Mouse (Mus musculus): ENCODE data around the gene Zdhhc16.
A peak's percentile ranks its signal among the peaks of the same experiment; 100 is the strongest.
"Not testable (repeated sequence)": the region's sequence is repeated elsewhere in the genome, so short reads cannot be mapped to it uniquely, and the experiment has no call there.

Gene Zdhhc16

GRCm38 (mm10) chr19:41913774-41914591 lies 19.3 kb upstream of the Zdhhc16 start:
- peak; percentile 85 for DNase-seq (ENCODE audit: low read depth)

GRCm38 (mm10) chr19:41914592-41914882 lies 18.7 kb upstream of the Zdhhc16 start:
- not testable (repeated sequence) for DNase-seq (ENCODE audit: low read depth)

GRCm38 (mm10) chr19:41915294-41915693 lies 18.0 kb upstream of the Zdhhc16 start:
- DNase-seq (ENCODE audit: low read depth) = no peak

DNA sequence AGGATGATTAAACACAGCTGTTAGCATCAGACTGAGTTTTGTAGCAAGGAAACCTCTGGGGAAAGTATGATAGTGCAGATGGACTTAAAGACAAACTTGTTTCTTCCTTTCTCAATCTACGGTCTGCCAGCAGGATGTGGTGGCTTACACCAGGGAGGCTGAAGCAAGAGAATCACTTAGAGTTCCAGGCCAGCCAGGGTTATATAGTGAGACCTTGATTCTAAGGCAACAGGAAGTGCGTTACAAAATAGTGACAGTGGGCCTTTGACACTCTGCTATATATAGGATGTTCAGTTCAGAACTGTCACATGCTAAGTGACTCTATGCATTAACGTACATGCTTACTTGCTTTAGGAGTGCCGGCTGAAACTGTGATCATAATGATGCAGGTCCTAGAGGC lies 16.4 kb upstream of the Zdhhc16 start:
- DNase-seq (ENCODE audit: low read depth) = peak; percentile 90

DNA sequence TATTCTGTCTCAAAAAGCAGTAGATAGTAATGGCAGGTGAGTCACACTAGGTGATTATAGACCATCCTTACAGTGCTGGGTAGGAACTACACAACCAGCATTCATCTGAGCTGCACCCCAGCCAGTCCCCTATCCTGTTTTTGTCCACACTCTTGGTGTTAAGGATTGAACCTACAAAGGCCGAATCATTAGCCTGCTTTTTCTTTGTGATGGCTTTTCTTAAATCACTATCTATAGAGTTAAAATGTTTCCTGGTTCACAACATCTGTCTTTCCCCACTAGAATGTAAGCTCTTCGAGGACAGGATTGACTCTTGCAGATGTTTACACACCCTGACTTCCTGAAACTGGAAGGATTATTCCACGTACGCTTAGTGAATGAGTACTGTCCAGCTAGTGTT lies 13.8 kb upstream of the Zdhhc16 start:
- DNase-seq (ENCODE audit: low read depth) = peak; percentile 36

DNA sequence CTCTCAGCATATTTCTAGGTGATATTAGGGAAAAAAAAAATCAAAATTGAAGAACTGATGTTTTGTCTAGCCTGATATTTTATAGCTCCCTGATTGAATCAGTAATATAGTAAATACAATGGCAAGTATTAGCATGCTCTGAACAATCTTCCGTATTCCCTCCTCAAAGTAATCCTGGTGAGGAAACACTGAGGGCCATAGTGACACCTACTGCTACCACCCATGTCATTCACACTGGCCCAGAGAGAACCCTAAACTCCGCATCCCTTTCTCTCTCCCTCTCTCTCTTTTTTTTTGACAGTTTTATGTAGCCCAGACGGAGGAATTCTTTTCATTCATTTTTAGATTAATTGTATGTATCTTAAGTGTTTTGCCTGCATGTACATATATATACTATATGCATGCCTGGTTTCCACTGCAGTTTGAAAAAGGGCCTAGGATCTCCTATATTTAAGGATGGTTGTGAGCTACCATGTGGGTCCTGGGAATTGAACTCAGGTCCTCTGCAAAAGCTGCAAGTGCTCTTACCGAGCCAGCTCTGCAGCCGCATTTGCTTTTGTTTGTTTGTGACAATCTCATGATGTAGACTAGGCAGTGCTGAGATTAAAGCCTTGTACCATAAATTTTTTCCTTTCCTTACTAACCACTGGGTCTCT lies 12.7 kb upstream of the Zdhhc16 start:
- DNase-seq (ENCODE audit: low read depth) = no peak

DNA sequence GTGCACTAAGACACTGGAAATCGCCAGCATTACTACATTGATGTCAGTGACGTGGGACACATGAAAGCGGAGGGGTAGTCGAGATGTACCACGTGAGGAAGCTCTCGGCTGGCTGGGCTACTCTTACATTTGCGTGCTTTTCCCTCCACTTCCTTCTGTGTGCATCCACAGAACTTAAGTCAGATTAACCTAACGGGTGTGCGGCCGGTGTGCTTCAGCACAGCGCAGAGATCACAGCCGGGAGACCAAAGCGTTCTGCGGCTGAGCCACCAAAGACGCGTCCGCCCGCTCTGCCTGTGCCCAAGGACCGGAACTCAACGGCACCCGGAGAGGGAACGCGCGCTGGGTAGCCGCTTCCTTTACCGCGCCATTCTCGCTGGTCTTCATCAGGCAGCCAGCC lies 594 bp upstream of the Zdhhc16 start:
- DNase-seq (ENCODE audit: low read depth) = peak; percentile 70

DNA sequence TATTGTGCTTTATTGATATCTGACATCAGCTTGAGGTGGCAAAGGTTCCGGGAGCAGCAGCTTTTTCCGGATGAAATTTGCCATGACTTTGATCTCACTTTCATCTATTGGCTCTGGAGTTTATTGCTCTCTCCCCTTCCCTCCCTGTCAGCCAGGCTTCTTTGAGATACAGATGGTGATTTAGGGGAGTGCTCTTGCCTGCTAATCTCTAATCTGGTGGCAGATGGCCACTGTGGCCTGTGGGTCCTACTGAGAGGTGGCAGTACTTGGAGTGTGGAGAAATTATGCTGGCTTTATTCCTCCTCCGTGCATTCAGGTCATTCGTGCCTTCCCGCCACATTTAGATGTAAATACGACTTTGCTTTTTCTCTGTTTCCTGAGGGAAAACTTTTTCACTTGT lies 844 bp downstream of the Zdhhc16 start:
- DNase-seq (ENCODE audit: low read depth) = peak; percentile 50

DNA sequence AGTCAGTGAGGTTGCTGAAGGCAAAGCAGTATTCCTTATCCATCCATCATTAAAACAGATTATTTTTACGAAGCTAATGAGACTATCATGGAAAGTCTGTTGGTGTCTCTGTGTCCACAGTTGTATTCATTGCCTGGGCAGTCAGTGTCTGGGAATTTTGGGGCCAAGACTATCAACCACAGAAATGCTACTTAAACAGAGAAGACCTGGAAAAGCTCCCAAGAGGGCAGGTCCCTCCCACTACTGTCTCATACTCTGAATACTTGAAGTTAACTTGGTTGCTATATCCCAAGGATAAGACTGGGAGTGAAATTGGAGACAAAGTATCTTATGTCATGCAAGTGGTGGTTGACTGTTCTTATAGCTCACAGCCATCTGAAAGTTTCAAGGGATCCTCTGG lies 2.6 kb downstream of the Zdhhc16 start:
- DNase-seq (ENCODE audit: low read depth) = no peak

- DNase-seq (ENCODE audit: low read depth) = no peak
Observed at GRCm38 (mm10) chr19:41938539-41938938, 5.3 kb downstream of the Zdhhc16 start.

DNA sequence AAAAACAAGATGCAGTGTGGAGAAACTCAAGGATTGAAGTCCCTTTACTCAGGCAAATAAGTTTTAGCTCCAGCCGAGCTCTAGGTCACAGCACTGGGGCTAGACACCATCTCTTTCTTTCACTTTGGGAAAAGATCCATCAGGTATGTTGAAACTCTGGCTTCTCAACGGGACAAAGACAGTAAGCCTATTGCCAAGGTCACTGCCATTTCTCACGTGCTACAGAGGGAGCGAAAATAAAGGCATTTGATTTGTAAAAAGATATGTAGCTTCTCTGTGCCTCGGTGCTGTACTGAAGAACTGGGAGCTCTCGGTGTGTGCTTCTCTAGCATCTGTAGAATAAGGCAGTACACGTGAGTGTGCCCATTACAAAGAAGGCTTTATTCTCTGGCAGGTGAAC lies 10.6 kb downstream of the Zdhhc16 start:
- no peak for DNase-seq (ENCODE audit: low read depth)

DNA sequence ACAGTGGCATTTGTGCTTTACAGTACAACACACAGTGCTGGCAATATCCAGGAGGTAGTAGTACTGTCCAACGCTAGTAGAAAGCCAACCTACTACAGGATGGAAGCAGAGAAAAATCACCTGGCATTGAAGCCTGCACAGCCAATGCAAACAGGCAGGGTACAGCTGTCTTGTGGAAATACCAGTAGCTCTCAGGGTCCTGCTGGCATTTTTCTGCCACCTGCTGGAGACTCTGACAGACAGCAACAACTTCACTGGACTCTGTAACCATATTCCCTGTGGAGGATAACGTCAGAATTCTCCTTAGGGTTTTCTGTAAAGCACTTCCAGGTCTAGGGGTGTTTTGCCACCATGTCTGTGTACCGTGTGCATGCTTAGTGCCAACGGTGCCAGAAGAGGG lies 19.0 kb downstream of the Zdhhc16 start:
- DNase-seq (ENCODE audit: low read depth) = peak; percentile 64

DNA sequence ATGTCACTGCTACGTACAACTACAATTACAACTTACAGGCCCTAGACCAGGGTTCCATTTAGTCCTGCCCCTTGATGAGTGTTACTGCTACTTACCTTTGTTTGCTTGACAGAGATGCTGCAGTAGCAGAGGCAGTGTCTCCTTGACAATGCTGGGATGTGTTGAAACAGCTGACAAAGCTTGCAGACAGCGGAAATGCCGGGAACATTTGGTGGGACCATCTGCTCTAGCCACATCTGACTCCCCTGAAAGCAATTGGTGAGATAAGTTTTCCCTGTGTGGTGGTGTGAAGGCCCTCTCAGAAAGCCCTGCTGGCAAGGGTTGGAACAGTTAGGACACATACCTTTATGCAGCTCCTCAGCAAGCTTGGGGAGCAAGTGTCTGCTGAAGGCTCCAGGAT lies 20.3 kb downstream of the Zdhhc16 start:
- no peak for DNase-seq (ENCODE audit: low read depth)

GRCm38 (mm10) chr19:41969618-41970017 lies 36.3 kb downstream of the Zdhhc16 start:
- DNase-seq (ENCODE audit: low read depth) = no peak

DNA sequence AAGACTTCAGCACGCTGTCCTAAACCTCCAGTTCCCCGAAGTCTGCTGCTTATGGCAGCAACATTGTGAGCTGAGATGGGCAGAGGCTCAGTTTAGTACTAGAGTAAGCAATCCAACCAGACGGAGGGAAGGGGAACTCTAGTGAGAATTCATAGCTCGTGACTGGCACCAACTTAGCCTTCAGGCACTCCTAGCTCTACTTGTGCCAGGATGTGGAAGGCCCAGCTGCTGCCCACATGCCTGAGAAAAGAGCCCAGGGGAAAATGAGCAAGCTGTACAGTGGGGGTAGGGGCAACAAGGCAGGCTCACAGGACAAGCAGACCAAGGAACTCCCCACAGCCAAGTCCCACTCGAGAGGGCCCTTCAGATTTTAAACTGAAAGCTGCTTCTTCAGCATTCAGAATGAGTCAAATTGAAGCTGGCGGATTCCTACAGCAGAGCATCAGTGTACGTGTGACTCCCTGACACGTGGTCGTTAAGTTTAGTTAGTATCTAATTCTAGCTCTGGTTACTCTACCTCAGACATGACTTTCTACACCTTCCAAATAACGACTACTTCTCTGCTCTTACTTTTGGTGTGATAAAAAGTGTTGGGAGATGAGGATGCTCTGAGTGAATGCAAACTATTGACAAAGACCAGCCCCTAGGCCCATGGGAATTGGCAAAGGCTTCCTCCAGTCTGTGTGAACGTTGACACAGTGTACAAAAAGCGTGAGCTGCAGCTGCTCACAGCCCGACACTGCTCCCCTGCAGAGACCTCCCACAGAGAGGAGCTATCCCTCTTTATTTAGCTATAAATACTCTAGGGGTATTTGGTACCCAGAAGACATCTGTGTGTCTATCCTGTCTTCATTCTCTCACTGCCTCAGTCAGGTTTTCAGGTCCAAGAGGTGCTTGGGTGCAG lies 40.9 kb downstream of the Zdhhc16 start:
- no peak for DNase-seq (ENCODE audit: low read depth)

GRCm38 (mm10) chr19:41980422-41980818 lies 47.1 kb downstream of the Zdhhc16 start:
- peak; percentile 78 for DNase-seq (ENCODE audit: low read depth)

- peak; percentile 99 for DNase-seq (ENCODE audit: low read depth)
Observed at GRCm38 (mm10) chr19:41980819-41981594, 47.7 kb downstream of the Zdhhc16 start, which contains the start of gene Mms19. Gene Mms19 (minus strand): TSS chr19:41981157.

DNA sequence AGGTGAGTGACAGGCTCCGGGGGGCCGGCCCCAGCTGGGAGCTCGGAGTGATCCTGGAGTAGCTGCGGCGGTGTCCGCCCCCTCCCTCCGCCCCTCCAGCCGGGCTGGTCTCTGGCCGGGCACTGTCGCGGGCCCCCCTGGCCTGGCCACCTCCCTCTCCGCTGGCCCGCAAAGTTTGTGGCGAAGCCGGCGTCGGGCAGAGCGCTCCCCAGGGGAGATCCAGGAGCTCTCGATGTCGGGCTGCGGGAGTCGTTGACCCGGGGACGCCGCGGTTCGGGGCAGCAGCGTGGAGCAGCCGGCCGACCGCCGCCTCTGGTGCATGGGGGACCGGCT lies 48.3 kb downstream of the Zdhhc16 start, which contains the start of gene Ubtd1:
Ubtd1 (plus strand) TSS at position 169 of the 333 bp plus-strand sequence.
- DNase-seq (ENCODE audit: low read depth) = no peak

- DNase-seq (ENCODE audit: low read depth) = no peak
Observed at GRCm38 (mm10) chr19:41981931-41982790, 48.9 kb downstream of the Zdhhc16 start.

GRCm38 (mm10) chr19:41982791-41983150 lies 49.5 kb downstream of the Zdhhc16 start:
- DNase-seq (ENCODE audit: low read depth) = peak; percentile 83

DNA sequence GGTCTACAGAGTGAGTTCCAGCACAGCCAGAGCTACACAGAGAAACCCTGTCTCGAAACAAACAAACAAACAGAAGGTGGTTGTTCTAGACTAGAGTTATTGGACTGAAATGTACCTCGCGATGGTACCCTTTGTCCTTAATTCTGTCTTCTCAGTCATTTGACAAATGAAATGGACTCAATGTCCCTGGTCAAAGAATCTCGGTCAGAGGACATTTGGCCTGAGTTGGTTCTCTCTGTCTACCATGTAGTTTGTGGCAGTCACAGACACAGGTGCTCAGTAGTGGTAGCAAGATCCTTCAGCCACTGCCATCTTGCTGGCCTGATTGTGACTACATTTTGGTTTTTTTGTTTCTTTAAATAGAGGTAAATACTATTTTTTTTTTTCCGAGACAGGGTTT lies 52.7 kb downstream of the Zdhhc16 start:
- DNase-seq (ENCODE audit: low read depth) = no peak

Measured in 416B (cell line).